Mouse (Mus musculus) kidney, embryonic 14.5 days (tissue): ENCODE data around the gene Olfr1445. TPM values are rescaled to one million over a fixed set of nuclear protein-coding genes. Genes with fewer than 3 reads are reported as not detected.

Experiments used
- polyA plus RNA-seq: library from polyadenylated mRNA; unstranded; fragments of >200 nt; fragmentation: Nextera tagmentation; extraction: Ambion mirVana; gene quantifications from 2 replicates; pipeline ENCODE4 v1.2.1, GENCODE M21; 2014

The Olfr1445 gene
- polyA plus RNA-seq, 1 experiment from 2014 or later, result not detected

Other genes with a start within 250 kb of the Olfr1445 start
- gene Olfr1442, start 213.4 kb upstream of the Olfr1445 start, polyA plus RNA-seq, result not detected in 2 replicates
- gene Olfr1443, start 205.7 kb upstream of the Olfr1445 start, polyA plus RNA-seq, result not detected in 2 replicates
- 19.3 and 29.0 TPM in 2 replicates for gene Keg1, start 188.1 kb upstream of the Olfr1445 start, polyA plus RNA-seq
- gene Cntf, start 118.2 kb upstream of the Olfr1445 start, polyA plus RNA-seq, result 0.37 and 2.3 TPM in 2 replicates
- 14.6 and 18.1 TPM in 2 replicates for gene Zfp91, start 87.7 kb upstream of the Olfr1445 start, polyA plus RNA-seq
- gene Lpxn, start 87.7 kb upstream of the Olfr1445 start, polyA plus RNA-seq, result 0.97 and 1.6 TPM in 2 replicates
- not detected in 2 replicates for gene Gm5244, start 37.2 kb upstream of the Olfr1445 start, polyA plus RNA-seq
- not detected in 2 replicates for gene Olfr1444, start 26.6 kb upstream of the Olfr1445 start, polyA plus RNA-seq
- not detected in 2 replicates for gene Olfr1446, start 9.7 kb downstream of the Olfr1445 start, polyA plus RNA-seq
- not detected in 2 replicates for gene Olfr1447, start 19.9 kb downstream of the Olfr1445 start, polyA plus RNA-seq
- gene Olfr1448, start 40.6 kb downstream of the Olfr1445 start, polyA plus RNA-seq, result not detected in 2 replicates
- not detected in 2 replicates for gene Olfr1449, start 47.0 kb downstream of the Olfr1445 start, polyA plus RNA-seq
- gene Olfr1450, start 66.4 kb downstream of the Olfr1445 start, polyA plus RNA-seq, result not detected in 2 replicates
- gene Olfr1451, start 111.2 kb downstream of the Olfr1445 start, polyA plus RNA-seq, result not detected in 2 replicates
- gene Olfr1453, start 144.5 kb downstream of the Olfr1445 start, polyA plus RNA-seq, result not detected in 2 replicates
- gene Olfr1454, start 176.8 kb downstream of the Olfr1445 start, polyA plus RNA-seq, result not detected in 2 replicates
- not detected in 2 replicates for gene Olfr1457, start 214.0 kb downstream of the Olfr1445 start, polyA plus RNA-seq
- gene Olfr1458, start 222.9 kb downstream of the Olfr1445 start, polyA plus RNA-seq, result not detected in 2 replicates